Mouse (Mus musculus) right cerebral cortex, adult 2 months (tissue): Measurements from ENCODE around the gene Zfpm1.
A peak's percentile ranks its signal among the peaks of the same experiment; 100 is the strongest.

ENCODE experiments used
- DNase-seq, 2 experiments: peaks; one replicate each; pipeline ENCODE4 v3.0.0; 2021 to 2022; ENCODE audit warnings: low spot score in 2 of 2

Gene Zfpm1

GRCm38 (mm10) chr8:122282035-122282358, at the start of gene Zfpm1:
Zfpm1 (plus strand) TSS chr8:122282141.
- DNase-seq = no peak

GRCm38 (mm10) chr8:122234055-122234454, 47.9 kb upstream of the Zfpm1 start:
- no peak for DNase-seq

GRCm38 (mm10) chr8:122236521-122236920, 45.4 kb upstream of the Zfpm1 start:
- no peak for DNase-seq

- no peak for DNase-seq
These were observed 43.7 kb upstream of the Zfpm1 start for GRCm38 (mm10) chr8:122238225-122238624.

- no peak for DNase-seq
These were observed 43.2 kb upstream of the Zfpm1 start for GRCm38 (mm10) chr8:122238731-122239130.

GRCm38 (mm10) chr8:122240241-122241026, 41.5 kb upstream of the Zfpm1 start:
- no peak for DNase-seq

- no peak for DNase-seq
These were observed 38.6 kb upstream of the Zfpm1 start for GRCm38 (mm10) chr8:122243310-122243709.

- no peak for DNase-seq
These were observed 36.8 kb upstream of the Zfpm1 start for GRCm38 (mm10) chr8:122245161-122245560.

GRCm38 (mm10) chr8:122246257-122247211, 35.4 kb upstream of the Zfpm1 start:
- no peak for DNase-seq

- no peak for DNase-seq
These were observed 30.2 kb upstream of the Zfpm1 start for GRCm38 (mm10) chr8:122251739-122252138.

GRCm38 (mm10) chr8:122252366-122252765, 29.6 kb upstream of the Zfpm1 start:
- DNase-seq = no peak

- peak; percentile 78 to 81 for DNase-seq
These were observed 22.6 kb upstream of the Zfpm1 start for GRCm38 (mm10) chr8:122259351-122259750.

GRCm38 (mm10) chr8:122260755-122261154, 21.2 kb upstream of the Zfpm1 start:
- DNase-seq = no peak

- no peak for DNase-seq
These were observed 19.1 kb upstream of the Zfpm1 start for GRCm38 (mm10) chr8:122262835-122263234.

GRCm38 (mm10) chr8:122264243-122264642, 17.7 kb upstream of the Zfpm1 start:
- peak; percentile 34 to 48 for DNase-seq

GRCm38 (mm10) chr8:122265522-122265921, 16.4 kb upstream of the Zfpm1 start:
- no peak for DNase-seq

GRCm38 (mm10) chr8:122266867-122267266, 15.1 kb upstream of the Zfpm1 start:
- no peak for DNase-seq

- DNase-seq = no peak
These were observed 13.1 kb upstream of the Zfpm1 start for GRCm38 (mm10) chr8:122268861-122269260.

- peak; percentile 82 to 84 for DNase-seq
These were observed 12.5 kb upstream of the Zfpm1 start for GRCm38 (mm10) chr8:122269404-122269803.

GRCm38 (mm10) chr8:122270555-122270954, 11.4 kb upstream of the Zfpm1 start:
- DNase-seq = no peak

GRCm38 (mm10) chr8:122273152-122273551, 8.8 kb upstream of the Zfpm1 start:
- DNase-seq = peak; percentile 57 to 76

GRCm38 (mm10) chr8:122273826-122274225, 8.1 kb upstream of the Zfpm1 start:
- no peak for DNase-seq
